Mouse (Mus musculus) gastrocnemius, postnatal 4 days (tissue): ENCODE measurements at regions not wholly inside any gene's neighbourhood (a gene's known extent, or its start where the extent isn't known, plus 50 kb on each side); places are given as distances from the start of the nearest gene placed in this dataset.

Experiments used
- DNase-seq, 2 experiments: peaks; one replicate each; pipeline ENCODE4 v3.0.0; 2021 to 2022; ENCODE audit warnings: low spot score in 2 of 2, mixed read lengths in 2 of 2

DNA sequence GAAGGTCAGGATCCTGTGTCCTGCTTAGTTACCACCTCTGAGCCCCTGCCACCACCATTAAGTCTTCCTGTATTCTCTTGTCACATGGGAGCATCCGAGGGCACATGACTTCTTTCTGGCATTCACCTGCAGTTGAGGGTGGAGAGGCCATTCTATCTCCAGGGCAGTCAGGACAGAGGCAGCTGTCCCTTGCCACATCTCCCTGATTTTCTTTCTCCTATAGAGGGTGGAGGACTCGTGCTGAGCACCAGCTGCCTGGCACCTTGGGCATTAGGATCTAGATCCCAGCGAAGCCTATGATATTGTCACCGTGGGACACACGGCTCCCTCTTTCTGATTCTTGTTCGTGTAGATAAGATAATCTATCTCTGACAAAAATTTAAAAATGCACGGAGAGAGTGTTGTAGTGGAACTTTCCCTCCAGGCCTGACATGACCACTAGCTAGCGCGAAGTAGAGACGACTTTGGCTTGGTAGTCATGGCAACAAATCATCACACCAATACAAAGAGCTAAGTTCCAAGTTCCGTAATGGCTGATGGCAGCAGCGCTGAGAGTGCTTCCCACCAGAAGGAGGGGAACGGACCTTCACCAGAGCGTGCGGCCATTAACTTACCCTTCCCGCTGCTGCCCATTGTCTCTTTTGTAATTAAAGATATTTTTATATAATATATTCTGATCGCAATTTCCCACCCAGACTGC, 137.7 kb downstream of the Ipmk start:
- no peak for DNase-seq

DNA sequence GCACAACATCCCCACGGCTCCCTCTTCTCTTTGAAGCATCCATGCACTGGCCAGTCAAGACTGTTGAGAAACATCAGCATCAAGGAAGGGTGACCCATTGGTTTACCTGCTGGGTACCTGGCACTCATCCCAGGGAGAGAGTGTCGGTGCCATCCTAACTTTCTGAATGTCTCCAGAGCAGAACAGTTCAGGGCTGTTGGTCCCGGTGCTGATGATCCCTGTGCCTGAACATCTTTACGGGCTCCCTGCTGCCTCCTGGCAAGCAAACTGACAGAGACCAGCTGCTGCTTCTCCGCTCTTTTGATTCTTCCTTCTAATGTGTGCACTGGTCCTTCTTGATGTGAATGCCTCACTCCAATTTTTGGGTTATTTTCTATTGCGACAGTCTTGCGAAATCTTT, 142.2 kb downstream of the Ipmk start:
- DNase-seq: no peak

DNA sequence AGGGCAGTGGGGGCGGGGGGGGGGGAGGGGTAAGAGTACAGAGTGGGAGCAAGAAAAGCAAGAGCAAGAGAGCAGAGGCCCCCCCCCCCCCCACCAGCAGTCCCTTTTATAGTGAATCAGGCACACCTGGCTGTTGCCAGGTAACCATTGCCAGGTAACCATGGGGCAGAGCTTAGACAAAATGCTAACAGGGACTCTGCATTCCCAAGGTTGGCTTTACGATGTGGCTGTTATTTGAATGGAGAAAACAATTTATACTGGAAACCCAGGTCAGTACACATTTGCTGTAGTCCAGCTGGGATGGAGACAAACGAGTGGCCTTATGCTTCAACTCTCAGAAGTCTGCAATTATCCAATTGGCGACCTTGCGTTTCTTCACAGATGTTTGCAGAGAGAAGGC, 154.5 kb downstream of the Ipmk start:
- DNase-seq: no peak

GRCm38 (mm10) chr10:71504219-71504618, 156.7 kb downstream of the Ipmk start:
- DNase-seq: no peak

GRCm38 (mm10) chr10:71525290-71525689, 177.7 kb downstream of the Ipmk start:
- no peak for DNase-seq

DNA sequence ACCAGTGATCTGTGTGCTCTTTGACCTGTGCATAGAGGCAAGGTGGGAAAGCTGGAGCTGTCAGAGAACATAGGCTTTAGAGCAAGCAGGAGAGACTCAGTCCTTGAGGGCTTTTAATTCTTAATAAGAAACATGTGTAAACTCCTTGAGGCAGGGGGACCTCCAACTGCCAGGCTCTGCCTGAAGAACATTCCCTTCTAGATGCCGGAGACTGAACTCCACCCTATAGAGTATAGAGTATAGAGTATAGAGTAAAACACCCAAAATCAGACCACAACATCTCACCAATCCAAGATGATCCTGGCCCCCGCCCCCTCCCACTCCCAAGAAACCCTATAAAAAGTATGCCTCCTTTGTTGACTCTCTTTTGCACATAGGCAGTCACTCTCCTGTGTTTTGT, 186.2 kb downstream of the Ipmk start:
- no peak for DNase-seq

DNA sequence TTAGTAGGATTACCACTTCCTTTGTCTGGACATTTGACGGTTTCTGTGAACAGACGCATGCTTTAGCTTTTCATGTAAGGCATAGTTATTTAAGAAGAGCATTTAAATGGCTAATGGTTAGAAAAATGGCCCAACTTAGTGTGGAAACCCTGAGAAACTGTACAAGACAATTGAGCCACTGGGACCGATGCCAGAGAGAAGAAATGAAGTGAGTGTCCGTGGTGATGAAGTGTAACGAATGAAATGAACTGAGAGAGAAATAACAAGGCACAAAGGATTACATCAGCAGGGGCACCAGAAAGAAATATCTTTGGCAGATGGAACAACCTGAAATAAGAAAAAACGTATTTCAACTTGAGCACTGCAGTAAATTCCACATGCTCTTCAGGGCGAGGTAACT, 197.9 kb downstream of the Ipmk start:
- no peak for DNase-seq

DNA sequence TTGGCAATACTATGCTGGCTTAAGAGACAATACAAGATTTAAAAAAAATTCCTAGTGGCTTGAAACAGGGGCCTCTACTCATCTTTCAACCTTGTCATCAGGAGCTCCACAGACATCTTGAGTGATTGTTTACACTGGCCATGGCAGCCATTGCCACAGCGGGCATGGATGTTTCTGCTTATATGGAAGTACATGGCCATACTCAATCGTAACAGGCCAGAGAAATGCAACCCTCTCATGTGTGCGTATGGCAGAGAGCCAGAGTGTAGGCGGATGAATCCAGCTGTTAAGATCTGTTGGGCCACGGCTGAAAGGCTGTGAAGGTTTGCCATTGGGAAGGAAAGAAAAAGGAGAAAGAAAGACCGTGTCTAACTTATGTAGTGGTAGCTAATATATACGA, 198.9 kb downstream of the Ipmk start:
- DNase-seq: no peak

DNA sequence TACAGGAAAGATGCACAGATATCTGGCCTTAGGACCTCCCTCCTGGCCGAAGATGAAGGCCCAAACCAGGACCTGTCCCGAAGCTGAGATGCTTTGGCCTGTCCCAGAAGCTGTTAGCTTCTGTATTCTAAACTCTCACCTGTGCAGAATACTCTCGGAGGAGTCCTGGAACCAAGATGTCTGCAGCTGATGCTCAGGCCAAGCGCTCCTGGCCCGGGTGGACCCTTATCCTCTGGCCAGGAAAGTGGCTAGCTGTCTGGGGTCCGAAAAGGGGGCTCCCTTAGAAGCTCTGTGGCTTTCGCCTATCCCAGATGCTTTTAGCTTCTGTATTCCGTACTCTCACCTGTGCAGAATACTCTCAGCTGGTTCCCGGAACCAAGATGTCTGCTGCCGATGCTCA, 236.2 kb downstream of the Ipmk start:
- DNase-seq: no peak

DNA sequence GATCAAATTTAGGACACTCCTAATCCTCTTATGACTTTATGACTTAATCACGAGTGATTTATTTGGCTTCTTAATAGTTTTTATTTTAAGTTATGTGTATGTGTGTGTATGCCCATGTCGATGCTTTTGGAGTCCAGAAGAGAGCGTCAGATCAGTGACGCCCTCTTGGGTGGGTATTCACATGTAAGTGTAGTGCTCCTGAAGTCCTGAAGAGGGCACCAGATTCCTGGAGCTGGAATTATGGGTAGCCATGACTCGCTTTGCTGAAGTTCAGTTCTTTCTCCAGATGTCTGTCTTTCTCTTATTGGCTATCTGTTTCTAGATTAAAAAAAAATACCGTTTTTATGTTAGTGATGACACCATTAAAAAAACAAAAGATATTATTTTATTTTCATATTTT, 251.0 kb downstream of the Ipmk start:
- no peak for DNase-seq

DNA sequence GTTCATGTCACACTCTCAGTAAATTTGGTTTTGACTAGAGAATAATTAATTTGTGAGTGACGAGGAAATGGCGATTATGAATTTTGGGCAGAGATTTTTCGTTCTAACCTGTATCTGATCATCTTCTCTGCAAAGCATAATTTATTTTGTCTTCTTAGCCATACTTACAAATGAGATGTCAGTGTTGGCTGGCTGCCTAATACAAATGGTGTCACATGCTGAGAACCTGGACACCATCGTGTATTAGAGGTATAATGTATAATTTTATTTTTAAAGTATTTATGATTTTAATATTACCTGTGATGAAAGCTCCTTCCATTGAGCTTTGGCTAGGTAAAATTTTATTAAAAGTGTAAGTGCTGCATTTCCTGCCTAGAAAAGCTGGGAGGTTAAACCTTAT, 266.2 kb downstream of the Ipmk start:
- DNase-seq: no peak

- no peak for DNase-seq
These were observed 269.6 kb downstream of the Ipmk start for GRCm38 (mm10) chr10:71617156-71617555.

DNA sequence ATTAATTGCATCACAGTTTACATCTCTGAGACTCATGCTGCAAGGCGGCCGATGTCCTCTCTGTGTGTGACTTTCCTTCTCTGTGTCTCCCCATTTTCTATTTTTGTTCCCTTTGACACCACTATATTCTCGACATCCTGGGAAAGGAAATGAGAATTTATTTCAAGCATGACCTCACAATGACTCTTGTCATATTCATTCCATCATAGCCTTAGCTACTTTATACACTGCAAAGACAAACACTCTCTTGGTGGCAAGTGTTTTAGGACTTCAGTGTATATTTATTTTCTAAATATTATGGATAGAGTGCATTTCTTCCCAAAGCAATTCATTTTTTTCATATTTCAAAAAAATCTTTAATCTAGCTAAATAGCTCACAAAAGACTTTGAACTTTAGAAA, 298.5 kb downstream of the Ipmk start:
- no peak for DNase-seq

DNA sequence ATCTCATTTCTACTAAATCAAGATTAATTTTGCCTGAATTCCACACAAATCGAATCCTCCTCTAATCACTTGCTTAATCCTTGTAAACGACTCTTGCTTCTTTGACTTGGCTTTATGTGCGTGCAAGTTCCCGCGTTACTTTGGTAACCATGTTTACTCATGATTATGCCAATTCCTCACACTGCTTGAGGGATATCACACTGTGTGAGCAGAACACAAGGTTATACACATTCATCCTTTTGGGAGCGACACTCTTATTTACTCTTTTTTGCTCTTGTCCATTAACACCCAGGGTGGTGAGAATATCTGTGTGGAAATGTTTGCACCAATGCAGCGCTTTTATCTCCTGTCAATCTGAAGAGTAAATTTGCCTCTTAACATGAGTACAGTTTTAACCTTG, 310.0 kb downstream of the Ipmk start:
- no peak for DNase-seq

GRCm38 (mm10) chr10:71663545-71663944, 316.0 kb downstream of the Ipmk start:
- DNase-seq: no peak

- no peak for DNase-seq
These were observed 319.6 kb downstream of the Ipmk start for GRCm38 (mm10) chr10:71667160-71667571.

DNA sequence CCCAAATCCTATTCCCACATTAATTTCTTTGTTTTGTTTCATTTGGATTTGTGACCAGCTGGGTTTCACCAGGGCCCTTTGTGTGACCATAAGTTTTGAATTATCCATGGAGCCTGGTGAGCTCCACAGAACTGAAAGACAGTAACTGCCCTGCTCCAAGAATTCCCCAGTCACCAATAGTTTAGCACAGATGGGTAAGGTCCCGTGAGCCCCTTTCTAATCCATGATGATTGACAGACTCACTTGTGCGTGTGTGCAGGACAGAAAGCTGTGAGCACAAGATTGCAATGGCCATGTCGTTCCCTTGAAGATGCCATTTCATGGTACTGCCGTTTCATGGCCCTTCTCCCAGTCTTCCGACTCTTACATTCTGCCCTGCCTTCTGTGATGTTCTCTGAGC, 331.7 kb downstream of the Ipmk start:
- DNase-seq: no peak

- DNase-seq: no peak
These were observed 365.9 kb downstream of the Ipmk start for GRCm38 (mm10) chr10:71713456-71713855.

DNA sequence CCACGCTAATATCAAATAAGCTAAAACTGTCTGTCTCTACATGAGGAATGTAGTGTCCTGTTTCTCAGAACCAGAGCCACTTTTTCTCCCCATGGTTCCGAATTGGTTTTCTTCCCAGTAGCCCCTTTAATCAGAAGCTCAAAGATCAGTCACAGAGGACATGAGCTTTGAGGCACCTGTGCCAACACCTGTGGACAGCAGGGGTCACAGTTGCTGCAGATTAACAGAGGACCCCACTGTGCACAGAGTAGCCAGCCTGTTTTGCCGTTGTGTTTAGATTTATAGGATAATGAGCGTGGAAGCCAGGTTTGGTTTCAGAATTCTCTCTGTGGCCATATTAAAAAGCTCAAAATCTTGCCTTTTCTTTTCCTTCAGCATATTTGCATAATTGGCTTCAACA, 380.2 kb downstream of the Ipmk start:
- DNase-seq: no peak

- DNase-seq: no peak
These were observed 386.3 kb downstream of the Ipmk start for GRCm38 (mm10) chr10:71733821-71734220.

DNA sequence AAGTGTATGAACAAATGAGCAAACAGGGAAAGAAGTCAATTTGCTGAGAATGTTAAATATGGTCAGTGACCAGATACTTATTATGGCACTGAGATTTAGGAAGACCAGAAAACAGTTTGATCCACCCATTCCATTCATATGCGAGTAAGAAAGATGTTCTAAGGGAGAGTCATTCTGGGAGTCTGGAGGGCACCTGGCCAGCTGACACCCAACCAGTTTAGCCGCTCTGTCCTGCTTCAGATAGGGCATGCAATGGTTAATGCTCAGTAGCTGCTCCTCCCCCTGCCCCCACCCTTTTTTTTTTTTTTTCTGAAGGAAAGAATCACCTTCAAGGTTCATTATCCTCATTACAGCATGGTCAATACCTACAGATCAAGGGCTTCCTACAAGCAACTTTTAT, 386.9 kb downstream of the Ipmk start:
- DNase-seq: no peak

GRCm38 (mm10) chr10:71738280-71738679, 390.7 kb downstream of the Ipmk start:
- no peak for DNase-seq

DNA sequence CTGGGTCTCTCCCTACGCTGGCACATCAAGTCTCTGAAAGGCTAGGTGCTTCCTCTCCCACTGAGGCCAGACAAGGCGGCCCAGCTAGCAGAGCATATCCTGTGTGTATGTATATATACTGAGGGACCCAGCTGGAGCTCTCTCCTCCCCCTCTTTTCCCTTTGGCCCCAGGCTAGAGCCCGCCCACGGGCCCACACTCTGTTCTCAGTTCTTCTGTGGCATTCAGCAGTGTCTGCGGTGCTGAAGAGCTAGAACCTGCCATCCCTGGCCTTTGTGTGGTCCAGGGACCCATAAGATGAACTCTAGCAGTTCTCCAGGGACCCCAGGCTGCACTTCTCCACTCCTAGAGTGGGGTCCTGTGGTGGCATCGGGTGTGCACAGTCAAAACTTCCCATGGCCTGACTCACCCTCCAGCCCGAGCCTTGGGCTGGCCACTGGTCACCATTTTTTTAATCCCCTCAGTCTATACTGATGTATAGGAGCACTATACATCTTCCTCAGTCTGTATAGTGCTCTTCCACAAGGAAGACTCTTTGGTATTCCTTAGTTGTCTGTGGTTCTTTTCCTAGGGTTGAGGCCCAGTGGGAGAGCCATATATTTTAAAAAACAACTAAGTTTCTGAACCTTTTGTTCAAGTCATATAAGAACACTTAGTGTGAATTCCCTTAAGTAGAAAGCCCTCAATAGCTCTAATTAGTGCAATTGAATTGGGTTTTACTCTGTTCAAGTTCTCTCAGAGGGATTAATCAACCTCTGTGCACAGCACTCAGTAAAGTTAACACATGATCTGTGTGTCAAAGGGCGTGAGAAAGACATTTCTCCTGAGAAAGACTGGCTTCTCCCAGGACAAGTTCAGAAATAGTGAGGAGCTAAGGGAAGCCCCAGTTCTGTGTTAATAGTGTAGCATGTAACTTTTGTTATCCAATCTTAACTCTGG, 401.3 kb downstream of the Ipmk start:
- DNase-seq: no peak
